Mouse (Mus musculus): Measurements from ENCODE around the gene Slc8a1. TPM values are rescaled to one million over a fixed set of nuclear protein-coding genes. Genes with fewer than 3 reads are reported as not detected.

The Slc8a1 gene
- polyA plus RNA-seq, 1 experiment from 2014 or later: 21.0 TPM

- Histone ChIP-seq H3K27ac (ENCODE audit: low read depth, low read length) (no peak overlapping the region), H3K27me3 (ENCODE audit: control insufficient read depth, insufficient read depth, low read length) (no peaks in the 10 kb centered on the region), H3K36me3 (ENCODE audit: control insufficient read depth, insufficient read depth, low read length) (no peaks in the 10 kb centered on the region), H3K4me3 (ENCODE audit: low read length) (no peak overlapping the region), H3K4me1 (ENCODE audit: control insufficient read depth, insufficient read depth, low read length) (no peaks in the 10 kb centered on the region), H3K9me3 (ENCODE audit: control insufficient read depth, low read length) (no peaks in the 10 kb centered on the region), H3K9ac (ENCODE audit: low read depth, low read length) (no peak overlapping the region), H3K4me2 (replicated peaks; ENCODE audit: low read depth, low read length) (no peak overlapping the region)
- WGBS: 47% methylated on average over 7 of the region's 7 CpGs
- no peak for ATAC-seq (ENCODE audit: low FRiP score, low TSS enrichment)
Measured at GRCm38 (mm10) chr17:81336024-81336754, 402.0 kb downstream of the Slc8a1 start.

GRCm38 (mm10) chr17:81335526-81335925 is 402.7 kb downstream of the Slc8a1 start:
- Histone ChIP-seq H3K27ac (ENCODE audit: low read depth, low read length) (no peak overlapping the region), H3K36me3 (ENCODE audit: control insufficient read depth, insufficient read depth, low read length) (no peaks in the 10 kb centered on the region), H3K9me3 (ENCODE audit: control insufficient read depth, low read length) (no peaks in the 10 kb centered on the region), H3K4me3 (ENCODE audit: low read length) (no peak overlapping the region), H3K9ac (ENCODE audit: low read depth, low read length) (no peak overlapping the region), H3K27me3 (ENCODE audit: control insufficient read depth, insufficient read depth, low read length) (no peaks in the 10 kb centered on the region), H3K4me2 (replicated peaks; ENCODE audit: low read depth, low read length) (no peak overlapping the region), H3K4me1 (ENCODE audit: control insufficient read depth, insufficient read depth, low read length) (no peaks in the 10 kb centered on the region)
- ATAC-seq (ENCODE audit: low FRiP score, low TSS enrichment): no peak
- 36% methylated on average over 1 of the region's 1 CpGs for WGBS
